Mouse (Mus musculus): ENCODE measurements at regions not wholly inside any gene's neighbourhood (a gene's known extent, or its start where the extent isn't known, plus 50 kb on each side); places are given as distances from the start of the nearest gene placed in this dataset.
A peak's percentile ranks its signal among the peaks of the same experiment; 100 is the strongest.

GRCm38 (mm10) chr15:65646470-65646869 lies 631.8 kb upstream of the Gm21961 start:
- DNase-seq (ENCODE audit: low read depth) = no peak

DNA sequence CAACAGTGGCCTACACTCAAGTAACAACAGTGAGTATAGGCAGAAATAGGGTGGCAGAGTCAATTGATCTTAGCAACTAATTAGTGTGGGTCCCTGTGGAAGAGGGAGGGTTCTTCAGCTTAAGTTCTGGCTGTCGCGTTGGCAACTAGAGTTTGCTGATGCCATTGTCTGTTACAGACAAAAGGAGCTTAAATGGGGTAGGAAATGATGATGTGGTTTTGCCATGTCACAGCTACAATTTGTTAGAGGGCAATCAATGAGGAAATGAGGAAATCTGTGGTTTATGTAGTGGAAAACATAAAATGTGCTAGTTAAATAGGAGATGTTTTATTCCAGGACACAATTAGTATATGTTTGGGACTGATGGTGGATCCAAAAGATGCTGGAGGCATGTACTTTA lies 624.8 kb upstream of the Gm21961 start:
- peak; percentile 23 for DNase-seq (ENCODE audit: low read depth)

DNA sequence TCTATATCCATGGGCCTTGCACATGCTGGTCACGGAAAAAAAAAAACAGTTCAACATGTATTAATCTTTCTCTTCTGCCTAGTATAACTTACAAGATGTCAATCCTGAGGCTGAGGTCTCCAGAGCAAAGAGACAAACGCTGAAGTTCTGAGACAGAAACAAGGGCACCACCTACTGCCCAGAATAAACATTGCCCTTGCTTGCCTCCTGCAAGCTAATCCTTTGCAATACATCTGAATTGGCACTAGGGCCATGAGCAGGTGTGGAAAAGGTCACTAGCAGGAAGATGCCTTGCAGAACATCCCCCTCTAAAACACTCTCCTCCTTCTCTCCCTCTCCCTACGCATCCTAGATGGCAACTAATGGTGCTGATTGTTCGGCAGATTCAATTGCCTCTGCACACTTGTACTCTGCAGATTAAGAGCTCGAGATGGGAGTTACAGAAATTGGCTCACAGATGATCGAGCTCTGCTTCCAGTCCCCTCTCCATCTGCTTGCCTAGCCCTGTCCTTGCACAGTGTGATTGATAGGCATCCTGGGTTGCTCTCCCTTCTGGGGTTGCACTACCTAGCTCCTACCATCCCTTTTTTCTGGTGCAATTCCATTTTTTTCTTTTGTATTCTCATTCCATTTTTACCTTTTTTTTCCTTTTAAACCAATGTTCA lies 622.9 kb upstream of the Gm21961 start:
- peak; percentile 66 for DNase-seq (ENCODE audit: low read depth)

DNA sequence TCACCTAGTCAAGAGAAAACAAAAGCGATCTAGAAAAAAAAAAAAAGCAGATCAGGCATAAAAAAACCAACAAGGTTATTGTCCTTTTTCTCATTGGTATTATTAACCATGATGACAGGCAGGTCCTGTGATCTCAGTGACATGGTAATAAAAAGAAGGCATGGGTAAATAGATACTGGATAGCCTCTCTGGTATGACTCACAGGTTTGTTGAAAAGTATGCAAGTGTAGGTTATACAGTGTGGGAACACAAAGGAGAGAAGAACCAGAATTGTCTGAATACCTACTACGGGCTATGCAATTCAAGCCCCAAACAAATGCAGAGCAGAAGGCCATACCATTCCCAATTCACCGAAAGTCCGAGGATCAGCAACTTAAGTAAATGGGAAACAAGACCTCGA lies 617.7 kb upstream of the Gm21961 start:
- no peak for DNase-seq (ENCODE audit: low read depth)

DNA sequence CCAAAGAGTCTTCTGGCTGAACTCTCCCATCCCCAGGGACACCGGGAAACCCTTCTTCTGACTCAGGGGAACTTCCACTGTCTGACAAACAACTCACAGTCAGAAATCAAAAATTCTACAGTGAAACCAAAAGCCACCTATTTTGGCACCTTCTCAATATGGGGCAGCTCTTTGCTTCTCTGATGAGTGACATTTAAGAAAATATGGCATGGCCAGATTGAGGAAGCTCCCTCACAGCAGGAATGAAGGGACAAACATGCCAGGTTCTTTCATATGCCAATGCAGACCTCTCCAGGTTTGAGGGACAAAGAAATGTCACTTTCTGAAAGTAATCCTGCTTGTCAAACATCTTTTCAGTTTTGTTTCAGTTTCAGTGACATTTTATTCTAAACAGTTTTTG lies 615.8 kb upstream of the Gm21961 start:
- DNase-seq (ENCODE audit: low read depth) = no peak

DNA sequence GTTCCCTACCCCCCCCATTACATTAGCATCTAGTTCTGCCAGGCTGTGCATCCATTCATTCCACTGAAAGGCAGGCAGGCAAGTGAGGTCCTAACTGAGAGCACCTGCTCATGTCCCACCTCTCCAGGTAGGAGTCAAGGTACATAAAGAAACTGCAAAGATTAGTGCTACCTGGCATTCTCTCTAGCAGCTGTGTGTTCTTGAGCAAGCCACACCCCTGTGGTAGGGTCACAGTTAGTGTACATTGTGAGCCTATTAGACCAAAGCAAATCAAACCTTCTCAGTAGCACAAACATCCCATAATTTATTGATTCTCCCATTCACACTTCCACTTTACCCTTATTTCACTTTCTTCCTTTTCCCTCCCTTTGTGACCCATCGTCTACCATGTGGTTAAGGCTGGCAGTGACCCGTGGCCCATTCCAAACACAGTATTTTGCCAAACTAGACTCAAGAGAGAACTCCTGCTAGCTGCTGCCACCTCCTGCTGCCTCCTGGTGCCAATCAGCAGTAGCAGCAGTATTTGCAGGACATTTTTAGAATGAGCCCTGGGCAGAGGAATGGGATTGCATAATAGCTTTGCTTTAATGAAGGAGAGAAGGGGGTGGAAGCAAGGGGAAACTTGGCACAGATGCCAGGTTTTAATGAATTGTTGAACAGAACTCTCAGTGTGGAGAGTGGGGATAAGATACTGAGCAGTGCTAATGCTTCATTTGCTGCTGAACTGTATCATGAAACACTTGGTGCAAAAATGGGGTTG lies 578.2 kb upstream of the Gm21961 start:
- DNase-seq (ENCODE audit: low read depth) = no peak

DNA sequence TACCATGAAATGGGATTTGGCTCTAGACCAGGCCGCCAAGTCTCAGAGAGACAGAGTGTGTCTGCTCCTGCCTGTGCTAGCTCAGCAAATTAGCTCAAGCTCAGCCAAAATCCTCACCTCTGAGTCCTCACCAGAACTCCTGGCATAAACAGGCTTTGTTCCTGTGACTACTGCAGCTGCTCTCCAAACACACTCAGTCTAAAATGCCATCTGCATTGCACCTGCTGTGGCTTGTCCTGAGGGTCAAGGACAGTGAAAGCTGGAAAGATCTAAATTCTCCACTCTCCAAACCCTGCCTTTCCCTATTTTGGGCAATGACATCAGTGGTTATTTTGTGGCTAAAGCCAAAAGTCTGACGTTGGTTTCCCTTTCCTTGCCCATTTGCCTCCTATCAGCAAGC lies 570.9 kb upstream of the Gm21961 start:
- DNase-seq (ENCODE audit: low read depth) = no peak

DNA sequence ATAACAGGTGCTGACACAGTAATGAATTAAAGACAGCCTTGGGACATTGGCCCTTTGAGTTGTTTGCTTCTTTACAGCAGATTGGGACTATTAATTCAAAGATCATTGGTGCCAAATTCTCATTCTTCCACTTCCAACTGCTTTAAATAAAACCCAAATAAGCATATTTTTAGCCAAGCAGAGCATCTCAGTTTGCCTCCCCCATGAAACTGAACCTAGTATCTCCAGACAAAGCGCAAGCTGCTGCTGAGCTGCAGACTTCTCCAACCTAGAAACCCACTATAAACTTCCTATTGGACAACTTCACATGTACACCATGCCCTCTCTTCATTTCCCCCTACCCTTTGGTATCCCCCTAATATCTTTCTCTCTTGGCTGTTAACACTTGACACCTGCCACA lies 564.6 kb upstream of the Gm21961 start:
- no peak for DNase-seq (ENCODE audit: low read depth)

DNA sequence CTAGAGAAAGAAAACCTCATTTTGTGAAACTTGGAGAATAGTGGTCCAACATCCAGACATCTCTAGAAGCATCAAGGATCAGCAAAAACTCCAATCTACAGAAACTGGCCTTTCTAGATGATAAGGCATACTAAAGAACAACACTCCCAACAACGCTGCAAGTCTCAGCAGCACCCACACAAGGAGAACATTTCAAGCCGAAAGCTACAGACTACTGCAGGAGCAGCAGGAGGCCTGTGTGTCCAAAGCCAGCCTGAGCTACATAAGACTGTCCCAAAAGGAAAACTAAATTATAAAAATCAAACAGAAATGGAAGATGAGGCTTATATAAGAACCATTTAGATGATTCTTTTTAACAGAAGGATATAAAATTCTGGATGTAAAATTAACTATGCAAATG lies 553.2 kb upstream of the Gm21961 start:
- no peak for DNase-seq (ENCODE audit: low read depth)

GRCm38 (mm10) chr15:65557846-65558835 lies 543.4 kb upstream of the Gm21961 start:
- DNase-seq (ENCODE audit: low read depth) = no peak

- DNase-seq (ENCODE audit: low read depth) = no peak
Observed at GRCm38 (mm10) chr15:65549046-65549445, 534.3 kb upstream of the Gm21961 start.

- no peak for DNase-seq (ENCODE audit: low read depth)
Observed at GRCm38 (mm10) chr15:65535606-65536005, 520.9 kb upstream of the Gm21961 start.

- no peak for DNase-seq (ENCODE audit: low read depth)
Observed at GRCm38 (mm10) chr15:65532241-65532640, 517.5 kb upstream of the Gm21961 start.

DNA sequence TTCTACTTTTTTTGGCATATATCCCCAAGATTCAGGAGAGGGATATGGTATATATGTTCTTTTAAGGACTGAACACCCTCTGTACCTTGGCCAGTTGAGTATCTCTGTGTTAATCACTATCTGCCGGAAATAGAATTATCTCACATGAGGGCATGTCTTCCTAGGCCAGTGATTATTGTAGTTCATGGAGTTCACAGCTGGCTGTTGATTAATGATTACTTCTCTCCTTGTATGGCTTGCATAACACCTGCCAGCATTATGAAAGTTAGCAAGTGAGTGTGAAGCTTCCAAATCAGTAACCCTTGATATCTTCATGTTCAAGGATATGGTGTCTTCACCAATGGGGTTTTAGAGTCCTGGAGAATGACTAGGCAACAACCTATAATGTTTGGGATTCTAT lies 488.0 kb upstream of the Gm21961 start:
- no peak for DNase-seq (ENCODE audit: low read depth)

DNA sequence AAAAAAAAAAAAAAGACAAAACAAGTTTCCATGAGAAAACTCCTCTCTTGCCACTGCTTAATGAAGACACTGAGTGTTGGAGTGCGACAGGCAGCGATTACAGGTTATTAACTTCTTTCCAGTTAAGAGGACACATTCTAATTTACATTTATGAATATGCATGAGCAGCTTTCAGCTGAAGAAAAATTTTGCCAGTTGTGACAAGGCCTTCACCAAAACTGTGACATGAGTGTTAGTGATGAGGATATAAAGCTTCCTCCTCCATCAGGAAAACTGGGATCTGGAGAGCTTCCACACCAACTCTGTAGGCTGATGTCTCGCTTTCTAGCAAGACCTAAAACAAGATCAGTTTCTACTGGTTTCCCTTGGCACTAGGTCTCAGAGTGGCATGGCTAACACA lies 464.2 kb upstream of the Gm21961 start:
- DNase-seq (ENCODE audit: low read depth) = no peak

GRCm38 (mm10) chr15:65455203-65455816 lies 440.6 kb upstream of the Gm21961 start:
- DNase-seq (ENCODE audit: low read depth) = peak; percentile 17

- DNase-seq (ENCODE audit: low read depth) = no peak
Observed at GRCm38 (mm10) chr15:65452258-65453028, 437.7 kb upstream of the Gm21961 start.

GRCm38 (mm10) chr15:65419736-65420135 lies 405.0 kb upstream of the Gm21961 start:
- no peak for DNase-seq (ENCODE audit: low read depth)
